Mouse (Mus musculus) forebrain, embryonic 11.5 days (tissue): ENCODE results near the gene E2f2. TPM values are rescaled to one million over a fixed set of nuclear protein-coding genes. Genes with fewer than 3 reads are reported as not detected.

ENCODE experiments used
- ATAC-seq: fragments of 200-750 bp; cut with Nextera tagmentation; replicated peaks from 2 replicates; pipeline ENCODE4 v1.8.0; 2017; ENCODE audit warnings: moderate TSS enrichment; ENCODE audit not compliant: low FRiP score
- DNase-seq: peaks from one replicate; pipeline ENCODE4 v3.0.0-alpha.2; 2017; ENCODE audit warnings: low spot score
- H3K27ac ChIP-seq: fragments of 300-500 bp; sonication (generic); 2 replicates; pipeline ENCODE4 v1.5.1; 2014; ENCODE audit warnings: low read depth, low read length
- H3K27me3 ChIP-seq: fragments of 300-500 bp; sonication (generic); 2 replicates; pipeline ENCODE4 v1.6.1; 2014; ENCODE audit warnings: mild to moderate bottlenecking, low read length, mixed read lengths; ENCODE audit not compliant: control insufficient read depth, insufficient read depth
- H3K36me3 ChIP-seq: fragments of 300-500 bp; sonication (generic); 2 replicates; pipeline ENCODE4 v1.6.1; 2014; ENCODE audit warnings: mild to moderate bottlenecking, low read length, moderate library complexity, mixed read lengths; ENCODE audit not compliant: control insufficient read depth, insufficient read depth
- H3K4me1 ChIP-seq: fragments of 300-500 bp; sonication (generic); replicated peaks from 2 replicates; pipeline ENCODE4 v1.6.1; 2014; ENCODE audit warnings: low read length, mixed read lengths; ENCODE audit not compliant: control insufficient read depth, insufficient read depth
- H3K4me2 ChIP-seq: fragments of 300-500 bp; sonication (generic); 2 replicates; pipeline ENCODE4 v1.6.1; 2014; ENCODE audit warnings: low read depth, mild to moderate bottlenecking, low read length, moderate library complexity, mixed read lengths; ENCODE audit not compliant: severe bottlenecking
- H3K4me3 ChIP-seq: fragments of 300-500 bp; sonication (generic); 2 replicates; pipeline ENCODE4 v1.5.1; 2014; ENCODE audit warnings: low read depth, low read length
- H3K9ac ChIP-seq: fragments of 300-500 bp; sonication (generic); 2 replicates; pipeline ENCODE4 v1.6.1; 2014; ENCODE audit warnings: low read length
- H3K9me3 ChIP-seq: fragments of 300-500 bp; sonication (generic); 2 replicates; pipeline ENCODE4 v1.6.1; 2016; ENCODE audit warnings: low read length, mixed read lengths; ENCODE audit not compliant: control insufficient read depth
- WGBS: fragments of 180-500 bp; shearing (Covaris S2); extraction: QIAGEN DNeasy Blood & Tissue Kit; methylation state at CpG from one replicate; pipeline ENCODE4 v1.1.7; 2014; 5-methylcytosine and 5-hydroxymethylcytosine counted together
- polyA plus RNA-seq: library from polyadenylated mRNA; unstranded; fragments of >200 nt; fragmentation: Nextera tagmentation; extraction: Ambion mirVana; gene quantifications from 2 replicates; pipeline ENCODE4 v1.2.1, GENCODE M21; 2014

The E2f2 gene
- polyA plus RNA-seq, 1 experiment from 2014 or later: 10.2 TPM

GRCm38 (mm10) chr4:136242728-136243127 is 70.5 kb downstream of the E2f2 start:
- 75% methylated on average over 7 of the region's 7 CpGs for WGBS
- DNase-seq: no peak
- no peaks in the 10 kb centered on the region for H3K9me3 ChIP-seq

GRCm38 (mm10) chr4:136244208-136244607 is 72.0 kb downstream of the E2f2 start:
- H3K9me3 ChIP-seq: no peaks in the 10 kb centered on the region
- WGBS: 66% methylated on average over 7 of the region's 7 CpGs
- peaks cover 43% of the 10 kb centered on the region for H3K27me3 ChIP-seq
- H3K9ac ChIP-seq: no peak overlapping the region
- no peak overlapping the region for H3K4me2 ChIP-seq
- no peak overlapping the region for H3K4me3 ChIP-seq
- H3K27ac ChIP-seq: no peak overlapping the region
- peaks cover 27% of the 10 kb centered on the region for H3K4me1 ChIP-seq
- no peak for DNase-seq
- no peak for ATAC-seq
- H3K36me3 ChIP-seq: no peaks in the 10 kb centered on the region

More at GRCm38 (mm10) chr4:136242728-136243127, 70.5 kb downstream of the E2f2 start:
- H3K4me1 ChIP-seq: peaks cover 15% of the 10 kb centered on the region
- no peak overlapping the region for H3K4me2 ChIP-seq
- no peaks in the 10 kb centered on the region for H3K36me3 ChIP-seq
- ATAC-seq: no peak
- no peak overlapping the region for H3K9ac ChIP-seq
- no peak overlapping the region for H3K4me3 ChIP-seq
- H3K27ac ChIP-seq: no peak overlapping the region
- peaks cover 42% of the 10 kb centered on the region for H3K27me3 ChIP-seq

Other genes with a start within 250 kb of the E2f2 start
- 55.9 and 59.9 TPM in 2 replicates for gene Hmgcl, start 225.9 kb upstream of the E2f2 start, polyA plus RNA-seq
- gene Gale, start 208.7 kb upstream of the E2f2 start, polyA plus RNA-seq: 29.9 and 32.5 TPM in 2 replicates
- 169 and 178 TPM in 2 replicates for gene Lypla2, start 199.8 kb upstream of the E2f2 start, polyA plus RNA-seq
- gene Pithd1, start 185.1 kb upstream of the E2f2 start, polyA plus RNA-seq: 64.9 and 67.6 TPM in 2 replicates
- gene Eloa, start 150.6 kb upstream of the E2f2 start, polyA plus RNA-seq: 41.0 and 43.9 TPM in 2 replicates
- 388 and 392 TPM in 2 replicates for gene Rpl11, start 119.0 kb upstream of the E2f2 start, polyA plus RNA-seq
- gene Id3, start 28.9 kb upstream of the E2f2 start, polyA plus RNA-seq: 351 and 380 TPM in 2 replicates
- gene Asap3, start 34.0 kb downstream of the E2f2 start, polyA plus RNA-seq: 4.1 and 4.3 TPM in 2 replicates
- 1.1 and 1.6 TPM in 2 replicates for gene Tcea3, start 75.3 kb downstream of the E2f2 start, polyA plus RNA-seq
- gene Zfp46, start 112.3 kb downstream of the E2f2 start, polyA plus RNA-seq: 28.2 and 30.8 TPM in 2 replicates
- gene Hnrnpr, start 138.5 kb downstream of the E2f2 start, polyA plus RNA-seq: 193 and 215 TPM in 2 replicates